Mouse (Mus musculus) bone marrow macrophage, adult 2 months (primary cell): ENCODE data around the gene Ampd3.

Experiments
- CTCF ChIP-seq: IDR thresholded peaks from 2 replicates; pipeline ENCODE4 v1.5.1; 2012; ENCODE audit warnings: low read depth, mild to moderate bottlenecking, low read length, moderate library complexity
- POLR2A ChIP-seq: IDR thresholded peaks from 2 replicates; pipeline ENCODE4 v1.6.1; 2012; ENCODE audit warnings: mild to moderate bottlenecking, low read depth, low read length, borderline replicate concordance

DNA sequence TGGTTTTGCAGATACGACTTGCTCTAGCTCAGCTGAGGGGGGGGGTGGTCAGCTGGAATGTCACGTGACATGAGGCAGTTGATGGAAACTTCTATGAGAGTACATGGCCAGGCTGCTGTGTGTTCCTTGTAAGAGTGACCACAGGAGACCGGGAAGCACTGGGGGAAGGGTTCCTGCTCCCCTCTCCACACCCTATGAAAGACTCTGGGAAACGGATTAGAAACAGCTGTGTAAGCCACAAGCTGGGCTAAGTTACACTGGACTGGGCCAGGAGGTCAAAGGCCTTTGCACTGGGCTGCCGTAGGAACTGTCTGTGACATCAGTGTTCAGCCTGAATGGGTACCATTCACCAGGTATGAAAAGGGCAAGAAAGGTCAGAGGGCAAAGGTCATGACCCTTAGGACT lies 14.1 kb upstream of the Ampd3 start:
- TF ChIP-seq POLR2A, result no peak
- no peak for TF ChIP-seq CTCF
